Mouse (Mus musculus) megakaryocyte, embryonic 14.5 days (primary cell): ENCODE results near the gene Gm20661. TPM values are rescaled to one million over a fixed set of nuclear protein-coding genes. Genes with fewer than 3 reads are reported as not detected.

Experiments
- H3K27me3 ChIP-seq: replicated peaks from 2 replicates; pipeline ENCODE3; 2012; ENCODE audit warnings: inconsistent platforms
- H3K36me3 ChIP-seq: replicated peaks from 2 replicates; pipeline ENCODE3; 2012; ENCODE audit warnings: low read length, inconsistent platforms, mixed read lengths
- H3K4me1 ChIP-seq: 2 replicates; pipeline ENCODE4 v1.6.1; 2012; ENCODE audit warnings: inconsistent platforms
- H3K4me3 ChIP-seq: replicated peaks from 2 replicates; pipeline ENCODE3; 2012; ENCODE audit warnings: moderate library complexity, mild to moderate bottlenecking, inconsistent platforms
- H3K9me3 ChIP-seq: 2 replicates; pipeline ENCODE4 v1.6.1; 2012; ENCODE audit warnings: inconsistent platforms
- FLI1 ChIP-seq: IDR thresholded peaks from 2 replicates; pipeline ENCODE4 v1.6.1; 2012; ENCODE audit warnings: low read length, inconsistent platforms, mixed read lengths
- GATA1 ChIP-seq: IDR thresholded peaks from 3 replicates; pipeline ENCODE4 v1.6.1; 2012; ENCODE audit warnings: mixed read lengths, low read length, inconsistent platforms, borderline replicate concordance
- polyA plus RNA-seq: library from polyadenylated mRNA; stranded (reverse); fragments of >175 nt; gene quantifications from 2 replicates; pipeline ENCODE4 v1.2.3, GENCODE M21; 2012; ENCODE audit warnings: low replicate concordance; ENCODE audit not compliant: insufficient read depth

Gene Gm20661
- polyA plus RNA-seq, 1 experiment = 2.7 TPM

- Histone ChIP-seq H3K36me3 (peaks cover 66% of the 10 kb centered on the region), H3K9me3 (no peaks in the 10 kb centered on the region), H3K4me1 (peaks cover 34% of the 10 kb centered on the region), H3K27me3 (no peaks in the 10 kb centered on the region), H3K4me3 (no peak overlapping the region)
- TF ChIP-seq GATA1 = no peak
- no peak for TF ChIP-seq FLI1
Observed at GRCm38 (mm10) chr9:108020741-108021140, 37.9 kb downstream of the Gm20661 start.

- H3K4me3 ChIP-seq = no peak overlapping the region
- TF ChIP-seq GATA1 (no peak), FLI1 (no peak)
- no peaks in the 10 kb centered on the region for H3K27me3 ChIP-seq
- peaks cover 28% of the 10 kb centered on the region for H3K4me1 ChIP-seq
- 0 out of 2 replicates have a peak, but pooled peaks cover 2% of the 10 kb centered on the region for H3K9me3 ChIP-seq
- H3K36me3 ChIP-seq = peaks cover 71% of the 10 kb centered on the region
Observed at GRCm38 (mm10) chr9:108023216-108023615, 40.4 kb downstream of the Gm20661 start.

GRCm38 (mm10) chr9:108026584-108026983 is 43.7 kb downstream of the Gm20661 start:
- Histone ChIP-seq H3K36me3 (peaks cover 86% of the 10 kb centered on the region), H3K4me3 (no peak overlapping the region), H3K9me3 (0 out of 2 replicates have a peak, but pooled peaks cover 2% of the 10 kb centered on the region), H3K4me1 (peaks cover 25% of the 10 kb centered on the region), H3K27me3 (no peaks in the 10 kb centered on the region)
- TF ChIP-seq FLI1 (no peak), GATA1 (no peak)

GRCm38 (mm10) chr9:108027867-108028266 is 45.0 kb downstream of the Gm20661 start:
- H3K9me3 ChIP-seq = 0 out of 2 replicates have a peak, but pooled peaks cover 2% of the 10 kb centered on the region
- no peak overlapping the region for H3K4me3 ChIP-seq
- H3K4me1 ChIP-seq = peaks cover 24% of the 10 kb centered on the region
- H3K36me3 ChIP-seq = peaks cover 88% of the 10 kb centered on the region
- TF ChIP-seq FLI1 = no peak
- no peak for TF ChIP-seq GATA1
- no peaks in the 10 kb centered on the region for H3K27me3 ChIP-seq

- Histone ChIP-seq H3K27me3 (no peaks in the 10 kb centered on the region), H3K4me1 (peaks cover 43% of the 10 kb centered on the region), H3K9me3 (0 out of 2 replicates have a peak, but pooled peaks cover 2% of the 10 kb centered on the region), H3K36me3 (peaks cover 89% of the 10 kb centered on the region), H3K4me3 (no peak overlapping the region)
- TF ChIP-seq GATA1 = no peak
- TF ChIP-seq FLI1 = no peak
Observed at GRCm38 (mm10) chr9:108032126-108032525, 49.3 kb downstream of the Gm20661 start.

- peaks cover 40% of the 10 kb centered on the region for H3K4me1 ChIP-seq
- H3K36me3 ChIP-seq = peaks cover 90% of the 10 kb centered on the region
- H3K27me3 ChIP-seq = no peaks in the 10 kb centered on the region
- TF ChIP-seq GATA1 = no peak
- TF ChIP-seq FLI1 = no peak
- no peaks in the 10 kb centered on the region for H3K9me3 ChIP-seq
- H3K4me3 ChIP-seq = peak overlapping the region; percentile 65
Observed at GRCm38 (mm10) chr9:108035331-108036156, 52.7 kb downstream of the Gm20661 start.

Other genes starting within 250 kb of the Gm20661 start
- gene Rbm5, start 212.1 kb upstream of the Gm20661 start, polyA plus RNA-seq = 3.9 and 7.6 TPM in 2 replicates
- 12.7 and 14.7 TPM in 2 replicates for gene Rbm6, start 109.8 kb upstream of the Gm20661 start, polyA plus RNA-seq
- gene Mon1a, start 94.9 kb upstream of the Gm20661 start, polyA plus RNA-seq = 19.6 and 23.6 TPM in 2 replicates
- 0.23 TPM in 1 of 2 replicates, not detected in the other for gene Mst1r, start 76.2 kb upstream of the Gm20661 start, polyA plus RNA-seq
- gene Actl11, start 54.6 kb upstream of the Gm20661 start, polyA plus RNA-seq = not detected in 2 replicates
- not detected in 2 replicates for gene Camkv, start 47.4 kb upstream of the Gm20661 start, polyA plus RNA-seq
- gene Traip, start 32.9 kb upstream of the Gm20661 start, polyA plus RNA-seq = 1.0 and 1.2 TPM in 2 replicates
- 78.9 and 91.5 TPM in 2 replicates for gene Uba7, start 7.6 kb upstream of the Gm20661 start, polyA plus RNA-seq
- gene Inka1, start 2.8 kb downstream of the Gm20661 start, polyA plus RNA-seq = 270 and 880 TPM in 2 replicates
- gene Cdhr4, start 9.4 kb downstream of the Gm20661 start, polyA plus RNA-seq = 9.9 and 23.4 TPM in 2 replicates
- 3.2 and 5.8 TPM in 2 replicates for gene Gm20662, start 13.3 kb downstream of the Gm20661 start, polyA plus RNA-seq
- gene Ip6k1, start 19.4 kb downstream of the Gm20661 start, polyA plus RNA-seq = 26.3 and 26.7 TPM in 2 replicates
- gene Gmppb, start 66.2 kb downstream of the Gm20661 start, polyA plus RNA-seq = 2.6 and 30.7 TPM in 2 replicates
- 0.65 and 1.0 TPM in 2 replicates for gene Amigo3, start 70.1 kb downstream of the Gm20661 start, polyA plus RNA-seq
- 0.17 TPM in 1 of 2 replicates, not detected in the other for gene Mst1, start 97.4 kb downstream of the Gm20661 start, polyA plus RNA-seq
- 51.9 and 73.7 TPM in 2 replicates for gene Rnf123, start 100.3 kb downstream of the Gm20661 start, polyA plus RNA-seq
- 13.0 and 26.5 TPM in 2 replicates for gene Apeh, start 111.5 kb downstream of the Gm20661 start, polyA plus RNA-seq
- gene Bsn, start 207.3 kb downstream of the Gm20661 start, polyA plus RNA-seq = 0.26 and 0.83 TPM in 2 replicates